In genomic region chr6:18374744-18375143, GRCm38 (mm10) we compare ENCODE assay signal across 28 mouse cellular contexts.
"Had no signal": no experiment of that assay in that cellular context is flagged by ENCODE, and none has a peak within 500 bp of the region (broad histone marks: within the 10 kb centered on the region; RNA-seq: fewer than 3 reads in every experiment).

No protein-coding gene starts in this region.

- H3K27me3 ChIP-seq: limb, embryonic 12.5 days; limb, embryonic 13.5 days; limb, embryonic 15.5 days; liver, embryonic 12.5 days; liver, embryonic 13.5 days; liver, embryonic 15.5 days; lung, embryonic 15.5 days; megakaryocyte, embryonic 14.5 days; midbrain, embryonic 12.5 days; midbrain, embryonic 13.5 days; midbrain, embryonic 15.5 days; neural tube, embryonic 12.5 days had no signal

- H3K9me3 ChIP-seq: limb, embryonic 10.5 days; limb, embryonic 12.5 days; limb, embryonic 13.5 days; limb, embryonic 15.5 days; liver, embryonic 12.5 days; liver, embryonic 13.5 days; liver, embryonic 15.5 days; lung, embryonic 15.5 days; megakaryocyte, embryonic 14.5 days; midbrain, embryonic 10.5 days; midbrain, embryonic 12.5 days; midbrain, embryonic 13.5 days; midbrain, embryonic 15.5 days; neural tube, embryonic 12.5 days had no signal

- H3K4me1 ChIP-seq: limb, embryonic 12.5 days; limb, embryonic 13.5 days; limb, embryonic 15.5 days; liver, embryonic 12.5 days; midbrain, embryonic 10.5 days; midbrain, embryonic 12.5 days; midbrain, embryonic 13.5 days; midbrain, embryonic 15.5 days; neural tube, embryonic 12.5 days had no signal

- H3K4me3 ChIP-seq: limb, embryonic 10.5 days; limb, embryonic 12.5 days; limb, embryonic 13.5 days; limb, embryonic 15.5 days; liver, embryonic 12.5 days; liver, embryonic 13.5 days; liver, embryonic 15.5 days; lung, embryonic 15.5 days; megakaryocyte, embryonic 14.5 days; midbrain, embryonic 10.5 days; midbrain, embryonic 12.5 days; midbrain, embryonic 13.5 days; midbrain, embryonic 15.5 days; myocyte; neural tube, embryonic 12.5 days had no signal

- H3K9ac ChIP-seq: limb, embryonic 12.5 days; limb, embryonic 13.5 days; limb, embryonic 15.5 days; liver, embryonic 12.5 days; liver, embryonic 13.5 days; liver, embryonic 14.5 days; liver, embryonic 15.5 days; liver, postnatal 0 days; lung, embryonic 14.5 days; lung, embryonic 15.5 days; midbrain, embryonic 12.5 days; midbrain, embryonic 13.5 days; midbrain, embryonic 15.5 days; neural tube, embryonic 12.5 days had no signal

- DNase-seq: left cerebral cortex, postnatal 4 days; liver; liver, embryonic 13.5 days; liver, postnatal 0 days; lung, adult 18-20 months; lung, adult 2 months; lung, embryonic 14.5 days; lung, postnatal 10 days; lung, postnatal 14 days; lung, postnatal 36 days; lung, postnatal 4 days; midbrain, embryonic 14.5 days had no signal

- H3K27ac ChIP-seq: limb, embryonic 10.5 days; limb, embryonic 12.5 days; limb, embryonic 13.5 days; limb, embryonic 15.5 days; liver, embryonic 12.5 days; liver, embryonic 13.5 days; liver, embryonic 14.5 days; liver, embryonic 15.5 days; lung, embryonic 15.5 days; macrophage; midbrain, embryonic 10.5 days; midbrain, embryonic 12.5 days; midbrain, embryonic 13.5 days; midbrain, embryonic 15.5 days; neural tube, embryonic 12.5 days had no signal

- H3K36me3 ChIP-seq: limb, embryonic 10.5 days; liver, embryonic 12.5 days; liver, embryonic 13.5 days; liver, embryonic 15.5 days; lung, embryonic 15.5 days; midbrain, embryonic 10.5 days; midbrain, embryonic 12.5 days; neural tube, embryonic 12.5 days had no signal
